Mouse (Mus musculus) testis, adult 2 months (tissue): ENCODE results near the gene Sardh. TPM values are rescaled to one million over a fixed set of nuclear protein-coding genes. Genes with fewer than 3 reads are reported as not detected.

ENCODE experiments used
- H3K27ac ChIP-seq: fragments of 200-500 bp; 2 replicates; pipeline ENCODE4 v1.5.1; 2012; ENCODE audit warnings: low read depth, low read length; ENCODE audit not compliant: control insufficient read depth, insufficient read depth
- H3K27me3 ChIP-seq: fragments of 200-500 bp; 2 replicates; pipeline ENCODE4 v1.6.1; 2012; ENCODE audit warnings: mild to moderate bottlenecking, low read length, moderate library complexity; ENCODE audit not compliant: control insufficient read depth, insufficient read depth
- H3K36me3 ChIP-seq: fragments of 200-500 bp; 2 replicates; pipeline ENCODE4 v1.6.1; 2012; ENCODE audit warnings: mild to moderate bottlenecking, low read length; ENCODE audit not compliant: control insufficient read depth, insufficient read depth
- H3K4me1 ChIP-seq: fragments of 200-500 bp; 2 replicates; pipeline ENCODE4 v1.6.1; 2012; ENCODE audit warnings: low read length; ENCODE audit not compliant: control insufficient read depth, insufficient read depth
- H3K4me3 ChIP-seq: fragments of 200-500 bp; 2 replicates; pipeline ENCODE4 v1.5.1; 2012; ENCODE audit warnings: low read depth, mild to moderate bottlenecking, low read length, moderate library complexity, mixed read lengths; ENCODE audit not compliant: control insufficient read depth
- CTCF ChIP-seq: fragments of 200-500 bp; IDR thresholded peaks from 2 replicates; pipeline ENCODE4 v1.5.1; 2012; ENCODE audit warnings: low read depth, mild to moderate bottlenecking, inconsistent platforms, low read length, moderate library complexity; ENCODE audit not compliant: control insufficient read depth, insufficient read depth, insufficient replicate concordance
- POLR2A ChIP-seq: fragments of 200-500 bp; IDR thresholded peaks from 2 replicates; pipeline ENCODE4 v1.6.1; 2012; ENCODE audit warnings: low read depth, mild to moderate bottlenecking, inconsistent platforms, low read length, moderate library complexity; ENCODE audit not compliant: control insufficient read depth
- polyA plus RNA-seq: library from polyadenylated mRNA; depleted of rRNA; stranded (reverse); fragments of >200 nt; gene quantifications from 2 replicates; pipeline ENCODE4 v1.2.3, GENCODE M21; 2012

The Sardh gene
- polyA plus RNA-seq, 1 experiment: 1.7 TPM

DNA sequence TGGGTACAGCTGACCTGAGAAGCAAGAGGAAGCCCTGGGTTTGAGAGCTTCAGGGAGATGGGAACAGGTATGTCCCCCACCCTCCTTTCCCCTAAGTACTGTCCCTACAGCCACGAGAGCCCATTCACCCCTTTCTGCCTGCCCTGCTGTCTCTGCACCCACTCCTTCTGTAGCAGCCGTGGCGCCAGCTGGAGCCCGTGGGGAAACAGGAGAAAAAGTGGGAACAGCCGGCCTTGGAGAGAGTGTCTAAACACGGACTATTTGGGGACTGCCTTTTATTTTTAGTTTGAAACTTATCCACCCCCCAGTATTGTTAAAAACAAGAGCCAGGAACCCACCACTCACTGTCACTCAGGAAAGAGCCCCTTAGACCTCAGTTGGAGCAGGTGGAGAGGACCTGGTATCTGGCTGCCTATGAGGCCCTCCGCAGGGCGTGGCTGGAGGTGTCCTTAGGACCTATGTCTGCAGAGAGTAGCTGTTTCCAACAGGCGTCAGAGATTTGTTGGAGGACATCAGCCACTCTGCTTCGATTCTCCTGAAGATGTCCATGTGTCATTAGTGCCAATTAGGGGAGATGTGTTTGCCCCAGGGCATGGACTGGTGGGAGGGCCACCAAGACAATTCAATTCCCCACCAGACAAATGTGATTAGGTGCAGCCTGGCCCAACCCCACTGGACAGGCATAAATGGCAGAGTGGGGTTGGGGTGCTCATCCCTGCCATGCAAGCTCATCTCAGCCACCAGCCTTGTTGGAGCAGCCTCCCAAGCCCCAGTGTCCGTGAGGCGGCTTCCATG lies 83.1 kb downstream of the Sardh start, which contains the start of gene Dbh:
TSS of gene Dbh (plus strand) at position 438 of the 795 bp plus-strand sequence.
- Histone ChIP-seq H3K36me3 (no peaks in the 10 kb centered on the region), H3K27ac (no peak within 1 kb of the TSS), H3K4me1 (no peaks in the 10 kb centered on the region; the same call in 1 of the 2 replicates), H3K27me3 (no peaks in the 10 kb centered on the region), H3K4me3 (no peak within 1 kb of the TSS)
- TF ChIP-seq POLR2A (no peak), CTCF (no peak)

DNA sequence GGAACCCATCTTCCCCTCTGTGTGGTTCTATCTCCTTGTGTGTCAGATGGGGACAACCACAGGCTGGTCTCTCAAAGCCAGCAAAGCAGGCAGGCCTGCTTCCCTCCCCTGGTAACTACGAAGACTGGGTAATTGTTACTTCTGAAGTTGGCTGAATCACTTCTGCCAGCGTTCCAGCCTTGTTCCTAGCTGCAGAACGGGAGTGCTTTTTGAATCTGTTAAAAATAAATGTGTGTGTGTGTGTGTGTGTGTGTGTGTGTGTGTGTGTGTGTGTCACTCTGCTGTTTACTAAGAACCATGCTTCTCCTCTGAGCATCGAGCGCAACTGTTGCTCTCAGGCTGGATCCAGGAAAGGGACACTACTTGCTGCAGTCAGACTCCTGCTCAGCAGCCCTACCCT lies 84.3 kb downstream of the Sardh start:
- TF ChIP-seq POLR2A (no peak), CTCF (no peak)

DNA sequence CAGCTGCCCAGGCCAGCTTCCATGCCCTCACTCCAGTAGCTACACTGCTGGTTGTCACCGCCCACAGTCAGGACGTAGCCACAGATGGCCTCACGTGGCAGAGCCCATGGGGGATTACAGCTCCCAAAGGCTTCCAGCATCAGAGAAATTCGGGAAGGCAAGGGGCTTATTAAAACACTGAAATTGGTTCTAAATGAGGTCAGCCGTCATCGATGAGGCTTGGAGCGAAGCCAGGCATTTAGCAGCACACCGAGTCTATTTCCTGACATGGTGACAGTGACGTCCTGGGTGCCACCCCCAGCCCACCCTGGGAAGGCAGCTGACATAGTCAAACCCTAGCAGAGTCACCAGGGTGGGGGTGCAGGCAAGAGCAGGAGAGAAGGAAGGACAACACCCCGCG lies 85.5 kb downstream of the Sardh start:
- no peaks in the 10 kb centered on the region for H3K27me3 ChIP-seq
- no peak overlapping the region for H3K4me3 ChIP-seq
- TF ChIP-seq CTCF: no peak
- no peak for TF ChIP-seq POLR2A
- no peak overlapping the region for H3K27ac ChIP-seq
- no peaks in the 10 kb centered on the region for H3K4me1 ChIP-seq
- H3K36me3 ChIP-seq: no peaks in the 10 kb centered on the region

More for the DNA sequence above, 84.3 kb downstream of the Sardh start:
- Histone ChIP-seq H3K27me3 (no peaks in the 10 kb centered on the region), H3K4me1 (no peaks in the 10 kb centered on the region; the same call in 1 of the 2 replicates), H3K27ac (no peak overlapping the region), H3K36me3 (no peaks in the 10 kb centered on the region), H3K4me3 (no peak overlapping the region)

DNA sequence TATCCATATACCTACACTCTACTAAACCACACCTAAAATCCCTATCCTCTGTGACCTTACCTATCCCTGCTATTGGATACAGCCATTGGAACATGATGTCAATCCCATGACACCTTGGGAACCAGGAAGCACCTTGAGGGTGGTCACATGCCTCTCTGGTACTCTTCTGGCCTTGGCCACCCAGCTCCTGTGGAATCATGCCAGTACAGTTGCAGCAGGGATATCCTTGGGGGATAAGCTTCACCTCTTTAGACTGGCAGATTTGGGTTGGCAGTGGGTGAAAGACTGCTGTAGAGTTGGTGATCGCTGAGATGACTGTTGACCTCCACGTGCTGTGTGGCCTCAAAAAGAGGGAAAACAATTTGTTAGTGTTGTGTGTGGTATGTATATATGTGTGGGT lies 86.6 kb downstream of the Sardh start:
- H3K27me3 ChIP-seq: no peaks in the 10 kb centered on the region
- no peak for TF ChIP-seq POLR2A
- no peak for TF ChIP-seq CTCF
- no peaks in the 10 kb centered on the region for H3K36me3 ChIP-seq
- no peaks in the 10 kb centered on the region for H3K4me1 ChIP-seq
- no peak overlapping the region for H3K27ac ChIP-seq
- no peak overlapping the region for H3K4me3 ChIP-seq

DNA sequence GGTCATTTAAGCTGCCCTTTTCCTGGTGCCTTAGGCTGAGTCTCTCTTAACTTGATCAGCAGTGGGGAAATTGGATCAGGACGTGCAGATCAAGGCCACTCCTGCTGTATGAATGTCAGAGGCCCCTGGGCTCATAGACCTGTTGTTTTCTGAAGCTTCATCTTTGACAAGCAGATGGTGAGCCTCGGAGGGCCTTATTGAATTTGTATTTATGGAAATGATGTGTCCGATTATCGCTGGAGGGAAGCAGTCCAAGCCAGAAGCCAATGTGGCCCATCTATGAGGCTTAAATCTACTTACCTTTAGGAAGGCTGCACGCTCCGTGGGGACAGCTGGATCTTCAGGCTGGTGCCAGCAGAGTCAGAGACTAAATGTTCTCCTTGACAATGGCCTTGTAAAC lies 91.5 kb downstream of the Sardh start:
- Histone ChIP-seq H3K27me3 (no peaks in the 10 kb centered on the region), H3K36me3 (no peaks in the 10 kb centered on the region), H3K4me1 (no peaks in the 10 kb centered on the region), H3K27ac (no peak overlapping the region), H3K4me3 (no peak overlapping the region)
- TF ChIP-seq POLR2A (no peak), CTCF (no peak)

DNA sequence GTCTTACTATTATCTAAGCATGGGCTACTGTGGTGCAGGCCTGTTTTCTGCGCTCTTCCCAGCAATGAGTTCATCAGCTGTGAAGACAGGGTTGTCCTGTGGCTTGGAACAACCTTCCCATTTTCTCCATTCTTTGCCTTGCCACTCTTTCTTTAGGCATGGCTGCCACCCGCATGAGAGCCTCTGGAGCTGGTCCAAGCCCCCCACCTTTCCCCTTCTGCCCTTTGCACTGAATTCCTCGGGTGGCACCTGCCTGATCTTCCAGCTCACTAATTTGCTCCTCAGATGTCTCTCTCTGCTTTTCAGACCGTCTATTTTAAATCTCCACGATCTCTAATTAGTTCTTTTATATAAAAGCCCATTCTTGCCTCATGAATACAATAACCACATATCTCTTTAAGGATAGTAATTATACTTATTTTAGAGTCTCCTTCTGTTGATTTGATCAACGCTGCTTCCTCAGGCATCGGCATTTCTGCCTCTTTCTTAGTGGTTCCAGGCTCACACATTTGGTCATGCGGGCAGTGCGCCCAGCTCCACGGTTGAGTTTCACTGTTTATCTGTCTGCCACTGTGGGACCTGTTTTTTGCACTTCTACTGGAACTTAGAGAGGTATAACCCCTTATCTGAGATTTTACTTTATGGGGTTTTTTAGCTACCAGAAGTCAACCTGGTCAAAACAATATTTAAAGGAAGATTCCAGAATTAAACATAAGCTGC lies 93.5 kb downstream of the Sardh start:
- Histone ChIP-seq H3K4me3 (no peak overlapping the region), H3K27ac (no peak overlapping the region), H3K4me1 (no peaks in the 10 kb centered on the region), H3K27me3 (no peaks in the 10 kb centered on the region), H3K36me3 (no peaks in the 10 kb centered on the region)
- TF ChIP-seq CTCF (no peak), POLR2A (no peak)

DNA sequence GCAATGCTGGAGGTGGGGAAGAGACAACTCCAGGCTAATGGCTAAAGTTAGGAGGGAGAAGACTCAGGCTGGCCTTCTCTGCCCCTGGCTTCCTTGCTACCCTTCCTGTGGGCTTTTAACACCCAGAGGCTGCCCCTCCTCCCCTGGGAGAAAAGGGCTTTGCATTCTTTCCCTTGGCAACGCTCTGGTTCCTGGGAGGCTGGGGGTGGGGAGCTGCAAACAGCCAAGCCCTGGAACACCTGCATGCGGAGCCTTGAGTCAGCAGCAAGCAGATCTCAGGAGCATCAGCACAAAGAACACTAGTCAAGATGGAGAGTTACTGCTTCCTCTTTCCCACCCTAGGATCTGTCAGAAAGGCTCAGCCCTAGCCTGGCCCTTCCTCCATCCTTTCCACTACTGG lies 98.7 kb downstream of the Sardh start:
- H3K27ac ChIP-seq: no peak overlapping the region
- no peaks in the 10 kb centered on the region for H3K4me1 ChIP-seq
- no peaks in the 10 kb centered on the region for H3K36me3 ChIP-seq
- H3K27me3 ChIP-seq: no peaks in the 10 kb centered on the region
- TF ChIP-seq CTCF (no peak), POLR2A (no peak)
- no peak overlapping the region for H3K4me3 ChIP-seq
